Mouse (Mus musculus): ENCODE results near the gene Ptprs. TPM values are rescaled to one million over a fixed set of nuclear protein-coding genes. Genes with fewer than 3 reads are reported as not detected.
"Not testable (repeated sequence)": the region's sequence is repeated elsewhere in the genome, so short reads cannot be mapped to it uniquely, and the experiment has no call there.

The Ptprs gene
- total RNA-seq (2021) = 10 to 100 TPM; 38.2 to 44.4 TPM
- long read RNA-seq, experiment 1, partial matches to known transcripts = 3 of 3 reads
- long read RNA-seq, experiment 1, other reads (novel, unspliced or antisense) = 0 of 3 reads
- long read RNA-seq, experiment 2, partial matches to known transcripts = 6 of 9 reads
- long read RNA-seq, experiment 2, other reads (novel, unspliced or antisense) = 2 of 9 reads

DNA sequence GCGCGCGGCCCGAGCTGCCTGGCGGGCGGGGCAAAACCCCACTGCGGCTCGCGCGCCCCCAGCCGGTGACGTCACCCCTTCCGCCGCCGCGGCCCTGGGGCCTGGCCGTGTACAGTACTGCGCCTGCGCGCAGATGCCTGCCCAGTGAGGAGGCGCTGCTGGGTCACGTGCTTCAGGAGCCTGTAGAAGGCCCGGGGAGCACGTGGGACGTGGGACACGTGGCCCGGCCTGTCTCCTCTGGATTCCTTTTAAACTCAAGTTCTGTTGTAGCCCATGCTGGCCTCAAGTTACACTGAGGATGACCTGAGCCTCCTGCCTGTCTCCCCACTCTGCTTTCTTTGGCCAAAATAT is at the start of gene Ptprs:
Gene Ptprs, minus strand, starts transcription at position 82 of the 351 bp plus-strand sequence.
- intact Hi-C loops (cut with DNase I; ENCODE audit: low total_unique reads) = no loop called here
- peak; percentile 92 for DNase-seq

DNA sequence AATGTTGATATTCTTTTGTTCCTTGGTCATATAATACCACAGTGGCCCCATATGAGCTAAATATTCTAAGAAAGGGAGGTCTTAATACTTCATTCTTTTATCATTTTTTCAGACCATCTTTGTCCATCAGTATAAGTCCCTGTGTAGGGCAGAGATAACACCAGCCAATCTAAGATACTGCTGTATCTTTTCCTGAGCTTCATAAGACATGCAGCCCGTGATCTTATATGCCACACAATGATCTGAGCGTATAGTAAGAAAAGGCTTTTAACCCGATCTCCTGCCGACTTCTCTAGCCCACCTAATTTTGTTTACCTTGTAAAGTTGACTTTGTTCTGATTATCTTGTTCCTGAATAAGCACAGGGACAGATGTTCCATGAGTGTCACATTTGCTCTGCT is 48.7 kb upstream of the Ptprs start:
- intact Hi-C loops (cut with DNase I; ENCODE audit: low total_unique reads) = no loop called here
- no peak for DNase-seq

DNA sequence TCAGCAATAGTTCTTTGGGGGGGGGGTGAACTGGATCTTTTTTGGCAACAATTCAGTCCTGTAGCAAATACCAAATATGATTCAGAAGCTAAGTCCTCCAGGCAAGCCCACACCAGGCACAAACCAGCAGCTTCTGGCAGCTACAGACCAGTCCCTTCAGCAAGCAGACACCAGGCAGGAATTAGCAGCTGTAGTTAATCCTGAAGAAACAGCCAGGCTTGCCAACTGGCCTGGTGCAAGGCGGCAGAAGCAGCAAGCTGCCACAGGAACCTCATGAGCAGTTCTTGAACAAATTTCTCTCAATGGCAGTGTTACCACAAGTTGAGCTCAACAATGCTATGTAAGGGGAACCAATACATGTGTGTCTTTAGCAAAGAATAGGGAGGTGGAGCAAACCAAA is 46.5 kb upstream of the Ptprs start:
- DNase-seq = no peak
- intact Hi-C loops (cut with DNase I; ENCODE audit: low total_unique reads) = no loop called here

DNA sequence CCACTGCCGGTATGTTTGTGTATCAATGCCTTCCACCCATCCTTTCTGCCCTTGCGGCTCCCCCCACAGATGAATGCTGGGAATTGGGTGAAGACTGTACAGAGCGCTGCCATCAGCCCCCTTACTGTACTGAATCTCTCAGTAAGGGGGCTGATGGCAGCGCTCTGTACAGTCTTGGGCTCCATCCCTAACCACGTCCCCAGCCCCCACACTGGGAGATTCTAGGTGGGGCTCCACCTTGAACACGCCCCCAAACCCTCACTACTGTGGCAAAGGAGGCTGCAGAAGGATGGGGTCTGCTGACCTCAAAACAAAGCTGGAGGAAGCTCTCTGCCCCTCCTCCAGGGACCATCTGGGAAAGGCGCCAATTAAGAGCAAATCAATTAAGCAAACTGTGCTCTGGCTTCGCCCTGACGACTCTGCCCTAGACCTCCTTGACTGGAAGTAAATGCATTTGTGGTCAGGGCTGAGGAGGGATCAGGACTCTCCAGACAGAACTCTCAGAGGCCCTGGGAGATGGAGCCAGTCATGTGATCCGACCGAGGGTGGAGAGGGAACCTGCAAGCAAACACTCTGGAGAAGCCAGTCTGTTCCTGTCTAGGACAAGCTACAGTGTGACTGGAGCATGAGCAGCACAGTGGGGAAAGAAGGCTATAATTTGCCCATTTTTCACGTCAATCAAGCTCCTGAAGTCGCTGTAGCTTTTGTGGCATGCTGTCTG is 39.6 kb upstream of the Ptprs start:
- intact Hi-C loops (cut with DNase I; ENCODE audit: low total_unique reads) = no loop called here
- DNase-seq = no peak

DNA sequence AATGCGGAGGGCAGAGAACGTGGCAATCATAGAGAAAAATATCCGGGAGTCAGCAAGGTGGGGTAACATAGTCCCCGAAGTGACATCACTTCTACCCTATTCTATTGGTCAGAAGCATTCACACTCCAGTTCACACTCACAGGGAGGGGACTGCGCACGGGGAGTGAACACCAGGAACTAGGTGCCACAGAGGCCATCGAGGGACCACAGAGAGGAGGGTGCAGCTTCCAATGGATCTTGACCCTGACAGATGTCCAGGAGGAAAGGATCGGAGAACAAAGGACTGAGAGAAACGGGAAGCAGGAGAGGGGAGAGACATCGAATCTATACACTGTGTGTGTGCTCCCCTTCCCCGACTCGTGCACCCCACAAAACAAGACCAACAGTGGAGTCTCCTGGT is 38.6 kb upstream of the Ptprs start:
- DNase-seq = no peak
- intact Hi-C loops (cut with DNase I; ENCODE audit: low total_unique reads) = no loop called here

DNA sequence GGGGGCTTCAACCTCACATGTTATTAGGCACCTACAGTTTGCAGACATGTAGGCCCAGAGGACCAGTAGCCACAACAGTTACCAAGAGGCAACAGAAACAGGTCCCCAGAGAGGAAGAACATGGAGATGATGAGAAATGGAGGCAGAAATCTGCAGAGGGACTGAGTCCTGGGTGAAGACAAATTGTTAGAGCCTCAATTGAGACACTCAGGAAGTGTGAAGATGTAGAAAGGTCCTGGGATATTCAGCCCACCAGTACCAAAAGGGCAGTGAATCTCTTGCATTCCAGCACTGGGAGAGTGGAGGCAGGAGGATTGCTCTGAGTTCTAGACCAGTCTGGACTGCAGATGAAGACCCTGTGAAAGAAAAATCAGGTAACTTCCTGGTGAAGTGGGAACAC is 38.0 kb upstream of the Ptprs start:
- DNase-seq = no peak
- intact Hi-C loops (cut with DNase I; ENCODE audit: low total_unique reads) = no loop called here

DNA sequence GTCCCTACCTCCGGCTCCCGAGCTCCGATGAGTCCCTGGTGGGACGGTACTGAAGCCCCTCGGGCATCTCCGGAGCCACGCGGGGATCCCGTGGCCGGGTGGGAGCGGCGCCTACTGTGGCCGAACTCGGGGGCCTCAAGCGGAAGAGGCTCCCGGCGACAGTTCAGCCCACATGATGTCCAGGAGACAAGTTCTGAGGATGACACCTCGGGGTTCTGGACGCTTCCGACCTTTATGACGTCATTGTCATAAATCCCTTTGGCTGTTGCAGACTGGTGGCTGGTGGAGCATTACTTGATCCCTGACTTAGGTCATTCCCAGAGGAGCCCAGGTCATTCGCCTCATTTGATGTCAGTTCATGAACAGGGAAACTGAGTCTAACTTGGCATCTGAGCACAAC is 36.0 kb upstream of the Ptprs start, which contains the start of gene Znrf4:
Gene Znrf4, minus strand, starts transcription at position 122 of the 400 bp plus-strand sequence.
- intact Hi-C loops (cut with DNase I; ENCODE audit: low total_unique reads) = no loop called here
- no peak for DNase-seq

DNA sequence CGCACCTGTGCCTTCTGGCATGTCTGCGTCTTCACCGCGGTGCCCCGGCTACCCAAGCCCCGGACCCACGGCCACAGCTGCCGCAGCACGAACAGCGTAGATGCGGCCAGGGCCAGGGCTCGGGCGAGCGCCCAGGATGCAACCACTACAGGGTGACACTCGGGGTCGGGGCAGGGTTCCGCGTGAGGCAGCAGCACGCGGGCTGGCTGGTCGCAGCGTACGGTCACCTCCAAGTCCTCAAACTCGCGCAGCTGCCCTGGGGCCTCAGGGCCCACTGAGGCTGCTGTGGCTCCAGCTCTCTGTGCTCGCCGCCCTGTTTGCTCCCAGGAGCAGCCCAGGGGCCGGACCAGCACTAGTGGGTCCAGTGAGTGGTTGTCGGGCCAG is 35.4 kb upstream of the Ptprs start:
- no peak for DNase-seq
- intact Hi-C loops (cut with DNase I; ENCODE audit: low total_unique reads) = no loop called here

DNA sequence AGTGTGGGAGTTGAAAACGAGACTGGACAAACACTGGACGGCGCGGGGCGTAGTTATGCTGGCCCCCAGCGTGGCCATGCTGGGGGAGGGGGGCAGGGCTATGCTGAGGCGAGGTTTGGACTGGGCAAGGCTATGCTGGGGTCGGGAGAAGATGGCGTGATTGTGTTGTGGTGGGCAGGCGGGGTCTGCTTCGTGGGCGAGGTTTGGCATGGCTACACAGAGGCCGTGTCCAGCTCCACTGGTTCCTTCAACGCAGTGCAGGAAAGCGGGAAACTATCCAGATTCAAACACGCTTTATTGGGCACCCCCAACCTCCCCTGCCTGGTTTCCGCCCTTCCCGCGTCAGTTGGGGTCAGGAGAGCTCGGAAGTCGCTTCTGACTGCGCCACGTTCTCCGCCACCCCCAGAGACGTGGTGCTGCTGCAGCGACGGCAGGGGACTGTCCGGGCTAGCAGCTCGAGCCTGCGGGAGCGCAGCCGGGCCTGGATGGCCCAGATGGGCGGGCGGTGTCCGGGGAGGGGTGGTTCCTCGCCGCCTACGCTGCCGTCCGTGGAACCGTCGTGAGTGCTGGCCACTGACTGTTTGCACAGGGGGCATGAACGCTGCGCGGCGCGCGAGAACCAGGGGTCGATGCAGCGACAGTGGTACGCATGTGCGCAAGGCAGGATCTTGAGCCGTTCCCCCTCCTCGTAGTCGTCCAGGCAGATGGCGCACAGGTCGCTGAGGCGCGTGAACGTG is 34.9 kb upstream of the Ptprs start:
- no peak for DNase-seq
- intact Hi-C loops (cut with DNase I; ENCODE audit: low total_unique reads) = no loop called here

DNA sequence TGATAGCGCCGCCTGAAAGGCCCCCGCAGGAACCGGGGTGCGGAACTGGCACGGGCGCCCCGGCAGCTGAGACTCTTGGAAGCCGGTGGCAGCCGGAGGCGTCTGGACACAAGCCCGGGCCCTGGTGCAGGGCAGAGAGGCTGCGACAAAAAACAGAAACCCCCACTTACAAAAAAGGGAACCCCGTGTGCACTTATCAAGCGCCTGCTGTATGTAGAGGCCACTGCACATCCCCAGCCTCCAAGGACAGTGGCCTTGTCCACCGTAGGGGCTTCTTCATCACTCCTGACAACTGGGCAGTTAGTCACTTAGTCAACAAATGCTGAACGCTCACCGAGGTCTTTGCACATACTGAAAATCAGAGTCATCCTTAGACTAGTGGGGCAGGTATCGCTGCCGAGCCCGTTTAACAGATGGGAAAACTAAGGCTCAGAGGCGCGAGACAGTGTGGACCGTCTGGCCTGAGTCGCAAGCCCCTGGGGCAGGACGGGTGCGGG is 34.2 kb upstream of the Ptprs start:
- DNase-seq = peak; percentile 43
- intact Hi-C loops (cut with DNase I; ENCODE audit: low total_unique reads) = no loop called here

DNA sequence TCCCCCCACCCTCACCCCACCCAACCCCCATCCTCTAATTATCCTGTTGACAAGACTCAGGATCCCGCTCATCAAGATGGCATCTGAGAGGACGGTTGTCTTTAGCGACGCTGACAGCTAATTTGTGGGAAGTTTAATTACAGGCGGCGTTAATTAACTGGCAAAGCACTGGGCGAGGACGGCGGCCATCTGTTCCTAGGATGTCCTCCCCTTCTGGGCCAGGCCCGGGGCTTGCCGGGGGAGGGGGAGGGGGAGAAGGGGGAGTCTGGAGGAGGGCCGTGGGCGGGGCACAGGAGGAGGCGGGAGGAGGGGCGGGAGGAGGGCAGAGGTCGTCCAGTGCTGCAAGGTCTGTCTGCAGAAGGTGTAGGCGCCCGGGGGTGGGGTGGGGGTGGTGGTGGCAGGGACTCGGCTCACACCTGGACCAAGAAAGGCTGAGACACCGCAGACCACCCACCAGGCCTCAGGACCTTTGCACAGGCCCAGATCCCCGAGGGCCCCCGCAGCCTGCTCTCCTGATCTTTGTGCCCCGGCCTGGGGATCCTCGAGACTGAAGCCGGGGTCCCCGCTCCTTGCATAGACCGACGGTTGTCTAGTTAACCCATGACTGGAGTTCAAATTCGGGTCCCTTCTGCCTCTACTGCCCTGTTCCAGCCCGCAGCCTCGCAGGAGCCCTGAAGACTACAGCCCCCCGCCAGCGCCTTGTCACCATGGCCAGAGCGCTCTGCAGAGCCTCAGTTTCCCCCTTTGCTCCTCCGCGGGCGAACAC is 33.6 kb upstream of the Ptprs start:
- DNase-seq = no peak
- intact Hi-C loops (cut with DNase I; ENCODE audit: low total_unique reads) = no loop called here

DNA sequence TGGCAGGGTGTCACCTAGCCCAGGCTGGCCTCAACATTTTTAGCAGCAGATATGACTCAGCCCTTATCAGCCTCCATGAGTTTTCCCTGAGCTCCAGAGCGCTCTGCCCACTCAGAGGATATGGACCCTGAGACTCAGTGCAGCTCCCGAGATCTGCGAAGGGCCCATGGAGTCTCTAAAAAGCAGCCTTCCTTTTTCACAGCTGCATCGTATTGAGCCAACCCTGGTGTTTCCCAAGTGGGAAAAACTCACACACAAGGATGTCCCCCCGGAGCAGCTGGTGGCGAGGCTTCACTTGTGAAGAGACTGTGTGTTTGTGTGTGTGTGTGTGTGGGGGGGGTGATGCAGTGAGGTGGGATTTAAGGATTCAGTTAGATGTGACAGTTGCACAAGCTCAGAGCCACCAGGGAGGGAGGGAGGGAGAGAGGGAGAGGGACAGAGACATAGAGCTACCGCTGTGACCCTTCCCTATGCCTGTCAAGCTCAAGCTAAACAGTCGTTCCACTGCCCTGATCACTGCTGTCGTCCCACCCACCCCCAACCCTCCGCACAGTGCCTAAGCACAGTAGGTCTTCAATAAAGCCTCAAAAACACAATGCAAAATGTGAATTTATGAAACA is 32.8 kb upstream of the Ptprs start:
- intact Hi-C loops (cut with DNase I; ENCODE audit: low total_unique reads) = no loop called here
- DNase-seq = no peak

DNA sequence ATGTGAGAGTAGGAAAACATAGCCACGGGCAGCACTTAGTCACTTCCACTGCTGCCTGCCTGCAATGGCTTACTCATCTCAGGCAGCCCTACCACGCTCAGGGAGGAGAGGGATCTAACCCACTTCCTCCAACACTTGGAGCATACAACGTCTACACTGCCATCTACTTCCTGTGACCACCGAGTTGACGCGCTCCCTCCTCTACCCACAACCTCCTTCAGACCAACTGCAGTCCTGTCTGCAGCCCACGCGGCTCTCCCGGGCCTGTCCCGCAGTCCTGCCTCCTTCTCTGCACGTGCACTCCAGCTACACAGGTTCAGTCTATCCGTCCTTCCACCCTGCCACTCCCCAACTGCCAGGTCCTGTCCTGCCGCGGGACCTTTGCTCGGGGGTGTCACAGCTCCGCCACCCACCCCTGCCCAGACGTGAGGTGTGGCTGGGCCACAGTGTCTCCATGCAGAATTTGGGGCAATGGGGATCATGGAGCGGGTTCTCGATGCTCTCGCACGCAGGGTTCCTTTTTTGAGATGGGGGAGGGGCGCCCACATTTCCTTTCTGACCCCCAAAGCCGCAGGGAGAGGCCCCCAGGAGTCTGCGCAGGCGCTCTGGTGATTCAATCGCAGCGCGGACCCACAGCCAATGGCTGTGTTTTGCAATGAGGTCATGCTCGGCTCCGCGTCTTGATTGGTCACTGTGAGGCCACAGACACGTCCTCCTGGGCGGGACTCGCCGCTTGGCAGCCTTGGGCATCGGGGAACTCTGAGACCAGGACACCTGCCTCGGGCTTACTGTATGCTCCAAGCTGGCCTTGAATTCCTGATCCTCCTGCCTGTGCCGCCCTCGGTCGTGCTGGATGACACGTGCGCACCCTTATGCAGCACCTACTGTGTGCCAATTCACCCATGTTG is 31.1 kb upstream of the Ptprs start:
- peak; percentile 93 for DNase-seq
- intact Hi-C loops (cut with DNase I; ENCODE audit: low total_unique reads) = no loop called here

DNA sequence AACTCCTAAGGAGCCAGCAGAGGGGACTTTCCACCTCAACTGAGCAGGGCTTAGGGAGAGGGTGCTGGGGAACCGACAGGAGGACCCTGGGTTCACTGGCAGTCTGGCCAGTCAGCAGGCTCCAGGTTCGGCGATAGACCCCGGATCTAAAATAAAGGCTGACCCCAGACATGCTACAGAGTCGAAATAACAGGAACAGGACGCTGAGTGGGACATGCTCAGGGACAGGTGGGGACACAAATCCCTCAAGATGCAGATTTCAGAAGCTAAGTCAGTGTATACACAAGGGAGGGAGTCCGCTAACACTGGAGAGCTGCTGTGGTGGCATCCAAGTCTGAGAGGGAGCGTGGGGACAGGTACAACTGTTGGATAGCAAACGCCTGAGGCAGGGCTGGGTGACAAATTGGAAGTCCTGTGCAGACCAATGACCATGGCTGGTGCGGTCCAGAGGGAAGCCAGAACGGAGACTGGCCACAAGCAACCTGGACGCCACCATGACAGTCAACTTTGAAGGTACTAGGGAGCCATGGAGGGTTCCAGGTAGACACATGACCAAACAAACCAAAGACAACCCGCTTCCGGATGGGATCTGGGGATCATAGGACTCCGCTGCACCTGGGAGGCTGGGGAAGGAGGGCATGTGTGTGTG is 30.3 kb upstream of the Ptprs start:
- DNase-seq = no peak
- intact Hi-C loops (cut with DNase I; ENCODE audit: low total_unique reads) = no loop called here

DNA sequence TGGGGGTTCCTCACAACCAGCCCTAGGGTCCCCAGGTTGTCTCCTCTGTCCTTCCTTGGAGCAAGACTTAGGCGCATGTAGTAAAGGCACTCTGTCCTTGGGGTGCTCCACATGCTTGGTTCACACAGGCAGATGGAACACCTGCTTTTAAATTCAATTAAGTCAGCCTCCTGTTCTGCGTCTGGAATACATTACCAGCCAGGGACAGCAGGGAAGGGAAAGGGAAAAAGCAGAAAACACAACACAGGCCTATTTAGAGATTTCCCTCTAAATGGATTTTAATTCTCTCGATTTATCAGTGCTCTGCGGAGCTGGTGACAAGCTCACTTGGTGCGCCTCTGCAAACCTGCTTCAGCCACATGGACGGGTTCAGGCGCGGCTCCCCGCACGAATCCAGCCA is 29.1 kb upstream of the Ptprs start:
- DNase-seq = no peak
- intact Hi-C loops (cut with DNase I; ENCODE audit: low total_unique reads) = no loop called here

DNA sequence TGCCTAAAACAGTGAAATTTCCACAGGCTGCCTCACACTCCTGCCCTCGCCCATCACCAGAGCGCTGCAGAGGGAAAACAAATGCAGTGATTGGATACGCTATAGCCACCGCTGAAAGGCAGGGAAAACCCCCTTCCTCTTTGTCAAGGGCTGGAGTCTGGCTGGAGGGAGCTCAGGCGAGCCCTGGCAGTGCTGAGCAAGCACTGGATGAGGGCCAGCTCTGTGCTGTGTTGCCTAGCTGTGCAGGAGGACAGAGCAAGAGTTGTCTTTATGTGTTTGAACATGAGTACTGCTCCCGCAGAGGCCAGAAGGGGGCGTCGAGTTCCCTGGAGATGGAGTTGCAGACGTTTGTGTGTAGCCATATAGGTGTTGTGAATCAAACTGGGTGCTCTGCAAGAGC is 26.2 kb upstream of the Ptprs start:
- peak; percentile 64 for DNase-seq

DNA sequence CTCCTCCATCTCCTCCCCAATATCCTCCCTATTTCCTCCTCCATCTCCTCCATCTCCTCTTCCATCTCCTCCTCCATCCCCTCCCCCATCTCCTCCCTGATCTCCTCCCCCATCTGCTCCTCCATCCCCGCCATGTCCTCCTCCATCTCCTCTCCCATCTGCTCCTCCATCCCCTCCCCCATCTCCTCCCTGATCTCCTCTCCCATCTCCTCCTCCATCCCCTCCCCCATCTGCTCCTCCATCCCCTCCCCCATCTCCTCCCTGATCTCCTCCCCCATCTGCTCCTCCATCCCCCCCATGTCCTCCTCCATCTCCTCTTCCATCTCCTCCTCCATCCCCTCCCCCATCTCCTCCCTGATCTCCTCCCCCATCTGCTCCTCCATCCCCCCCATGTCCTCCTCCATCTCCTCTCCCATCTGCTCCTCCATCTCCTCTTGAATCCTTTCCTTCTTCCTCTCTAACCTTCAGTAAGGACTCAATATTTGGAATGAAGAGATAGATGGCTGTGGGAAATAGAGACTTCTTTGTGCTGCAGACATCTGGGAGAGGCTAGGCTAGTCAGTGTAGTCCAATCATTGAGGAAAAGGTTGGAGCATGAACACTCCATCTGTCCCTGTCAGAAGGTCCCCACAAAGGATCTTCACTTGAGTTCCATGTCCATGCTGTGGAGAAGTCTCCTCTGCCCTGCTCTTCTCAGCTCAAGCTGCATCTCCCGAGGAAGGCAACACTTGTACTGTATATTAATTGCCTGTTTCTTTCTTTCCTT is 25.5 kb upstream of the Ptprs start:
- DNase-seq; intact Hi-C loops (cut with DNase I; ENCODE audit: low total_unique reads): not testable (repeated sequence)

More for the DNA sequence above, 26.2 kb upstream of the Ptprs start:
- intact Hi-C loops (cut with DNase I; ENCODE audit: low total_unique reads) = no loop called here

Measured in gastrocnemius, postnatal 14 days (tissue).